Mouse (Mus musculus): ENCODE results near the gene Trim68. TPM values are rescaled to one million over a fixed set of nuclear protein-coding genes. Genes with fewer than 3 reads are reported as not detected.
A peak's percentile ranks its signal among the peaks of the same experiment; 100 is the strongest.

Gene Trim68
- 7.5 and 9.8 TPM in 2 replicates for polyA plus RNA-seq (2016; fragmentation: Nextera tagmentation; extraction: Ambion mirVana)

GRCm38 (mm10) chr7:102686944-102687501, at the start of gene Trim68:
Gene Trim68, minus strand, starts transcription at chr7:102687327.
- Histone ChIP-seq H3K27ac (no peak within 1 kb of the TSS), H3K36me3 (replicated peaks) (no peaks in the 10 kb centered on the region), H3K4me1 (peaks cover 3% of the 10 kb centered on the region; the same call in 1 of the 2 replicates), H3K9me3 (no peaks in the 10 kb centered on the region), H3K27me3 (no peaks in the 10 kb centered on the region), H3K9ac (peak within 1 kb of the TSS; percentile 63), H3K4me3 (replicated peaks) (peak within 1 kb of the TSS; percentile 63), H3K4me2 (peak within 1 kb of the TSS; percentile 59)
- ATAC-seq (ENCODE audit: low FRiP score), result peak; percentile 99
- under 1% methylated on average over 40 of the region's 40 CpGs for WGBS

- H3K4me2 ChIP-seq, result no peak overlapping the region
- ATAC-seq (ENCODE audit: low FRiP score), result no peak; the same call in 1 of the 2 replicates
- 81% methylated on average over 1 of the region's 1 CpGs for WGBS
- no peaks in the 10 kb centered on the region for H3K36me3 ChIP-seq (replicated peaks)
- no peaks in the 10 kb centered on the region for H3K4me1 ChIP-seq
- H3K9me3 ChIP-seq, result no peaks in the 10 kb centered on the region
- H3K9ac ChIP-seq, result no peak overlapping the region
- H3K27ac ChIP-seq, result no peak overlapping the region
- H3K27me3 ChIP-seq, result no peaks in the 10 kb centered on the region
- H3K4me3 ChIP-seq (replicated peaks), result no peak overlapping the region
Observed at GRCm38 (mm10) chr7:102733793-102734192, 46.7 kb upstream of the Trim68 start.

- Histone ChIP-seq H3K27ac (no peak within 1 kb of the TSS), H3K9me3 (no peaks in the 10 kb centered on the region), H3K4me3 (replicated peaks) (no peak within 1 kb of the TSS), H3K27me3 (no peaks in the 10 kb centered on the region), H3K4me2 (no peak within 1 kb of the TSS), H3K9ac (no peak within 1 kb of the TSS), H3K36me3 (replicated peaks) (no peaks in the 10 kb centered on the region), H3K4me1 (no peaks in the 10 kb centered on the region)
- ATAC-seq (ENCODE audit: low FRiP score), result no peak
Observed at GRCm38 (mm10) chr7:102727391-102727790, 40.3 kb upstream of the Trim68 start, which contains the start of gene Olfr559. Gene Olfr559, minus strand, starts transcription at chr7:102727491.

- Histone ChIP-seq H3K27me3 (no peaks in the 10 kb centered on the region), H3K27ac (no peak within 1 kb of the TSS), H3K9ac (no peak within 1 kb of the TSS), H3K4me3 (replicated peaks) (no peak within 1 kb of the TSS), H3K4me1 (no peaks in the 10 kb centered on the region), H3K4me2 (no peak within 1 kb of the TSS), H3K9me3 (no peaks in the 10 kb centered on the region), H3K36me3 (replicated peaks) (no peaks in the 10 kb centered on the region)
- WGBS, result 61% methylated on average over 1 of the region's 1 CpGs
- no peak for ATAC-seq (ENCODE audit: low FRiP score)
Observed at GRCm38 (mm10) chr7:102718970-102719369, 31.8 kb upstream of the Trim68 start, which contains the start of gene Olfr33. Gene Olfr33, minus strand, starts transcription at chr7:102719070.

GRCm38 (mm10) chr7:102701915-102702314, 14.8 kb upstream of the Trim68 start, which contains the start of gene Olfr558:
Gene Olfr558, plus strand, starts transcription at chr7:102702215.
- ATAC-seq (ENCODE audit: low FRiP score), result no peak

GRCm38 (mm10) chr7:102698461-102698860, 11.3 kb upstream of the Trim68 start:
- no peak overlapping the region for H3K9ac ChIP-seq
- ATAC-seq (ENCODE audit: low FRiP score), result no peak
- no peaks in the 10 kb centered on the region for H3K9me3 ChIP-seq
- H3K4me2 ChIP-seq, result no peak overlapping the region
- WGBS, result 87% methylated on average over 7 of the region's 7 CpGs
- no peaks in the 10 kb centered on the region for H3K27me3 ChIP-seq
- no peak overlapping the region for H3K4me3 ChIP-seq (replicated peaks)
- no peaks in the 10 kb centered on the region for H3K4me1 ChIP-seq
- no peaks in the 10 kb centered on the region for H3K36me3 ChIP-seq (replicated peaks)
- no peak overlapping the region for H3K27ac ChIP-seq

More at GRCm38 (mm10) chr7:102701915-102702314, 14.8 kb upstream of the Trim68 start, which contains the start of gene Olfr558:
- no peak within 1 kb of the TSS for H3K9ac ChIP-seq
- H3K36me3 ChIP-seq (replicated peaks), result no peaks in the 10 kb centered on the region
- H3K4me1 ChIP-seq, result no peaks in the 10 kb centered on the region
- no peak within 1 kb of the TSS for H3K4me2 ChIP-seq
- H3K4me3 ChIP-seq (replicated peaks), result no peak within 1 kb of the TSS
- no peaks in the 10 kb centered on the region for H3K27me3 ChIP-seq
- no peaks in the 10 kb centered on the region for H3K9me3 ChIP-seq
- no peak within 1 kb of the TSS for H3K27ac ChIP-seq

GRCm38 (mm10) chr7:102695358-102696125, 8.4 kb upstream of the Trim68 start, which contains the start of gene Olfr557:
Gene Olfr557, plus strand, starts transcription at chr7:102695910.
- no peaks in the 10 kb centered on the region for H3K36me3 ChIP-seq (replicated peaks)
- H3K4me1 ChIP-seq, result no peaks in the 10 kb centered on the region
- no peak within 1 kb of the TSS for H3K4me3 ChIP-seq (replicated peaks)
- H3K9ac ChIP-seq, result no peak within 1 kb of the TSS
- no peaks in the 10 kb centered on the region for H3K27me3 ChIP-seq
- ATAC-seq (ENCODE audit: low FRiP score), result no peak
- no peaks in the 10 kb centered on the region for H3K9me3 ChIP-seq
- H3K27ac ChIP-seq, result no peak within 1 kb of the TSS
- H3K4me2 ChIP-seq, result no peak within 1 kb of the TSS
- 77% methylated on average over 5 of the region's 5 CpGs for WGBS

- H3K9me3 ChIP-seq, result no peaks in the 10 kb centered on the region
- H3K27ac ChIP-seq, result no peak overlapping the region
- peaks cover 5% of the 10 kb centered on the region; the same call in 1 of the 2 replicates for H3K36me3 ChIP-seq (replicated peaks)
- no peak for ATAC-seq (ENCODE audit: low FRiP score)
- WGBS, result 95% methylated on average over 1 of the region's 1 CpGs
- no peaks in the 10 kb centered on the region for H3K27me3 ChIP-seq
- H3K4me3 ChIP-seq (replicated peaks), result no peak overlapping the region
- no peak overlapping the region for H3K9ac ChIP-seq
- no peaks in the 10 kb centered on the region for H3K4me1 ChIP-seq
- H3K4me2 ChIP-seq, result no peak overlapping the region
Observed at GRCm38 (mm10) chr7:102681916-102682315, 5.2 kb downstream of the Trim68 start.

- 86% methylated on average over 2 of the region's 2 CpGs for WGBS
- no peak for ATAC-seq (ENCODE audit: low FRiP score)
- H3K4me2 ChIP-seq, result no peak overlapping the region
Observed at GRCm38 (mm10) chr7:102676225-102676624, 10.9 kb downstream of the Trim68 start.

GRCm38 (mm10) chr7:102665378-102665777, 21.7 kb downstream of the Trim68 start:
- no peak for ATAC-seq (ENCODE audit: low FRiP score)
- Histone ChIP-seq H3K27me3 (no peaks in the 10 kb centered on the region), H3K9ac (no peak overlapping the region), H3K9me3 (no peaks in the 10 kb centered on the region), H3K36me3 (replicated peaks) (no peaks in the 10 kb centered on the region), H3K4me1 (no peaks in the 10 kb centered on the region), H3K27ac (no peak overlapping the region), H3K4me3 (replicated peaks) (no peak overlapping the region), H3K4me2 (no peak overlapping the region)
- 43% methylated on average over 2 of the region's 2 CpGs for WGBS

More at GRCm38 (mm10) chr7:102676225-102676624, 10.9 kb downstream of the Trim68 start:
- Histone ChIP-seq H3K4me3 (replicated peaks) (no peak overlapping the region), H3K4me1 (no peaks in the 10 kb centered on the region), H3K27me3 (no peaks in the 10 kb centered on the region), H3K36me3 (replicated peaks) (peaks cover 5% of the 10 kb centered on the region; the same call in 1 of the 2 replicates), H3K9ac (no peak overlapping the region), H3K27ac (no peak overlapping the region), H3K9me3 (no peaks in the 10 kb centered on the region)

GRCm38 (mm10) chr7:102664599-102664998, 22.5 kb downstream of the Trim68 start, which contains the start of gene Olfr556:
Gene Olfr556, plus strand, starts transcription at chr7:102664899.
- 56% methylated on average over 3 of the region's 3 CpGs for WGBS
- ATAC-seq (ENCODE audit: low FRiP score), result no peak
- H3K9ac ChIP-seq, result no peak within 1 kb of the TSS

GRCm38 (mm10) chr7:102658523-102658922, 28.6 kb downstream of the Trim68 start, which contains the start of gene Olfr555:
Gene Olfr555, plus strand, starts transcription at chr7:102658823.
- Histone ChIP-seq H3K9me3 (no peaks in the 10 kb centered on the region), H3K27ac (no peak within 1 kb of the TSS), H3K4me2 (no peak within 1 kb of the TSS), H3K4me3 (replicated peaks) (no peak within 1 kb of the TSS), H3K9ac (no peak within 1 kb of the TSS), H3K27me3 (no peaks in the 10 kb centered on the region), H3K36me3 (replicated peaks) (no peaks in the 10 kb centered on the region), H3K4me1 (no peaks in the 10 kb centered on the region)
- WGBS, result 82% methylated on average over 1 of the region's 1 CpGs
- no peak for ATAC-seq (ENCODE audit: low FRiP score)

More at GRCm38 (mm10) chr7:102664599-102664998, 22.5 kb downstream of the Trim68 start, which contains the start of gene Olfr556:
- Histone ChIP-seq H3K27me3 (no peaks in the 10 kb centered on the region), H3K4me3 (replicated peaks) (no peak within 1 kb of the TSS), H3K27ac (no peak within 1 kb of the TSS), H3K4me2 (no peak within 1 kb of the TSS), H3K4me1 (no peaks in the 10 kb centered on the region), H3K36me3 (replicated peaks) (no peaks in the 10 kb centered on the region), H3K9me3 (no peaks in the 10 kb centered on the region)
